Mouse (Mus musculus) spleen, adult 2 months (tissue): ENCODE results near the gene Csrnp2.

ENCODE experiments used
- CTCF ChIP-seq: fragments of 200-500 bp; IDR thresholded peaks from 2 replicates; pipeline ENCODE4 v1.5.1; 2011; ENCODE audit warnings: mild to moderate bottlenecking, inconsistent platforms; ENCODE audit not compliant: insufficient read depth, insufficient read length, insufficient replicate concordance; ENCODE audit errors: extremely low read depth
- POLR2A ChIP-seq: fragments of 200-500 bp; IDR thresholded peaks from 2 replicates; pipeline ENCODE4 v1.6.1; 2011; ENCODE audit warnings: low read depth, low read length, inconsistent platforms

DNA sequence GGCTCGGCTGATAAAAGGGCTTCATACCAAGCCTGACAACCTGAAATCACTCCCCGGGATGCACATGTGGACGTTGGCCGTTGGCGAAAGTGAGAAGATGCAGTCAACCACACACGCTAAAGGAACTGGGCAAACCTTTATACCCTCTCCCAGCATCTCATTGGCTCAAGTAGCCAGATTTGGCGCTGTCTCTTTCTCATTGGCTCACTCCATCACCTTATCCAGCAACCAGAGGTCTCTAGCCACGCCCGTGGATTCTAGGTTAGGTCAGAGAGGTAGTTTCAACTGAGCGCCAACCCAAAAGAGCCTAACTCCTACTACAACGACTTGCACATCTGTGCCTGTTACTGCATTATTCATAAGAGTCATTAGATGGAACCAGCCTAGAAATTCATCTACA lies 42.8 kb downstream of the Csrnp2 start:
- TF ChIP-seq POLR2A (no peak), CTCF (no peak)
